Mouse (Mus musculus) erythroblast, embryonic 14.5 days (primary cell): ENCODE data around the gene Ano1.

Experiments used
- GATA1 ChIP-seq: IDR thresholded peaks from 2 replicates; pipeline ENCODE4 v1.6.1; 2012; ENCODE audit warnings: low read length, inconsistent platforms, mixed read lengths
- TAL1 ChIP-seq: IDR thresholded peaks from 3 replicates; pipeline ENCODE4 v1.6.1; 2012; ENCODE audit warnings: low read length, inconsistent platforms, mixed read lengths

GRCm38 (mm10) chr7:144628334-144628915, 123.3 kb downstream of the Ano1 start:
- TF ChIP-seq GATA1 (no peak), TAL1 (no peak)
